Mouse (Mus musculus): ENCODE data around the gene Col26a1.

Gene Col26a1

GRCm38 (mm10) chr5:136806379-136807056 is 76.5 kb downstream of the Col26a1 start:
- DNase-seq (ENCODE audit: low read depth, low spot score): no peak

- no peak for DNase-seq (ENCODE audit: low read depth, low spot score)
Observed at GRCm38 (mm10) chr5:136805019-136805418, 78.0 kb downstream of the Col26a1 start.

- no peak for DNase-seq (ENCODE audit: low read depth, low spot score)
Observed at GRCm38 (mm10) chr5:136804246-136804645, 78.8 kb downstream of the Col26a1 start.

- no peak for DNase-seq (ENCODE audit: low read depth, low spot score)
Observed at GRCm38 (mm10) chr5:136802732-136803131, 80.3 kb downstream of the Col26a1 start.

- peak; percentile 12 for DNase-seq (ENCODE audit: low read depth, low spot score)
Observed at GRCm38 (mm10) chr5:136796917-136797316, 86.1 kb downstream of the Col26a1 start.

GRCm38 (mm10) chr5:136793807-136794206 is 89.2 kb downstream of the Col26a1 start:
- DNase-seq (ENCODE audit: low read depth, low spot score): no peak

- no peak for DNase-seq (ENCODE audit: low read depth, low spot score)
Observed at GRCm38 (mm10) chr5:136792541-136792940, 90.5 kb downstream of the Col26a1 start.

- no peak for DNase-seq (ENCODE audit: low read depth, low spot score)
Observed at GRCm38 (mm10) chr5:136791204-136791603, 91.8 kb downstream of the Col26a1 start.

- DNase-seq (ENCODE audit: low read depth, low spot score): peak; percentile 81
Observed at GRCm38 (mm10) chr5:136790570-136791196, 92.3 kb downstream of the Col26a1 start.

- DNase-seq (ENCODE audit: low read depth, low spot score): no peak
Observed at GRCm38 (mm10) chr5:136784531-136784930, 98.5 kb downstream of the Col26a1 start.

- no peak for DNase-seq (ENCODE audit: low read depth, low spot score)
Observed at GRCm38 (mm10) chr5:136782600-136782999, 100.4 kb downstream of the Col26a1 start.

GRCm38 (mm10) chr5:136780465-136780864 is 102.5 kb downstream of the Col26a1 start:
- peak; percentile 46 for DNase-seq (ENCODE audit: low read depth, low spot score)

GRCm38 (mm10) chr5:136779946-136780345 is 103.1 kb downstream of the Col26a1 start:
- DNase-seq (ENCODE audit: low read depth, low spot score): no peak

- no peak for DNase-seq (ENCODE audit: low read depth, low spot score)
Observed at GRCm38 (mm10) chr5:136775548-136775947, 107.5 kb downstream of the Col26a1 start.

GRCm38 (mm10) chr5:136773044-136774039 is 109.7 kb downstream of the Col26a1 start:
- no peak for DNase-seq (ENCODE audit: low read depth, low spot score)

- no peak for DNase-seq (ENCODE audit: low read depth, low spot score)
Observed at GRCm38 (mm10) chr5:136771132-136771531, 111.9 kb downstream of the Col26a1 start.

- DNase-seq (ENCODE audit: low read depth, low spot score): no peak
Observed at GRCm38 (mm10) chr5:136767304-136767703, 115.7 kb downstream of the Col26a1 start.

- DNase-seq (ENCODE audit: low read depth, low spot score): peak; percentile 18
Observed at GRCm38 (mm10) chr5:136764157-136764669, 118.8 kb downstream of the Col26a1 start.

GRCm38 (mm10) chr5:136760345-136760744 is 122.7 kb downstream of the Col26a1 start:
- no peak for DNase-seq (ENCODE audit: low read depth, low spot score)

- DNase-seq (ENCODE audit: low read depth, low spot score): peak; percentile 42
Observed at GRCm38 (mm10) chr5:136759781-136760180, 123.2 kb downstream of the Col26a1 start.

GRCm38 (mm10) chr5:136755696-136756095 is 127.3 kb downstream of the Col26a1 start:
- peak; percentile 55 for DNase-seq (ENCODE audit: low read depth, low spot score)

Data from A20 (cell line).